Mouse (Mus musculus) hindbrain, postnatal 0 days (tissue): ENCODE results near the gene Tmem139. TPM values are rescaled to one million over a fixed set of nuclear protein-coding genes. Genes with fewer than 3 reads are reported as not detected.

ENCODE experiments used
- ATAC-seq: fragments of 200-750 bp; cut with Nextera tagmentation; 2 replicates; pipeline ENCODE4 v1.8.0; 2017; ENCODE audit warnings: mild to moderate bottlenecking, moderate TSS enrichment, moderate library complexity
- DNase-seq: peaks from one replicate; pipeline ENCODE4 v3.0.0-alpha.2; 2015; ENCODE audit warnings: low spot score
- H3K27ac ChIP-seq: fragments of 300-500 bp; sonication (generic); 2 replicates; pipeline ENCODE4 v1.5.1; 2014; ENCODE audit warnings: mild to moderate bottlenecking
- H3K27me3 ChIP-seq: fragments of 300-500 bp; sonication (generic); 2 replicates; pipeline ENCODE4 v1.6.1; 2014; ENCODE audit warnings: low read length, mixed read lengths; ENCODE audit not compliant: insufficient read depth
- H3K36me3 ChIP-seq: fragments of 300-500 bp; sonication (generic); 2 replicates; pipeline ENCODE4 v1.6.1; 2014; ENCODE audit warnings: low read length, mixed read lengths; ENCODE audit not compliant: insufficient read depth
- H3K4me1 ChIP-seq: fragments of 300-500 bp; sonication (generic); 2 replicates; pipeline ENCODE4 v1.6.1; 2014; ENCODE audit warnings: antibody characterized with exemption, low read length, mixed read lengths; ENCODE audit not compliant: insufficient read depth
- H3K4me2 ChIP-seq: fragments of 300-500 bp; sonication (generic); 2 replicates; pipeline ENCODE4 v1.6.1; 2014; ENCODE audit warnings: low read depth, mild to moderate bottlenecking, low read length, moderate library complexity, mixed read lengths
- H3K4me3 ChIP-seq: fragments of 300-500 bp; sonication (generic); 2 replicates; pipeline ENCODE4 v1.5.1; 2014; ENCODE audit warnings: low read length
- H3K9ac ChIP-seq: fragments of 300-500 bp; sonication (generic); replicated peaks from 2 replicates; pipeline ENCODE4 v1.6.1; 2014; ENCODE audit warnings: mild to moderate bottlenecking, low read length, moderate library complexity, mixed read lengths
- H3K9me3 ChIP-seq: fragments of 300-500 bp; sonication (generic); 2 replicates; pipeline ENCODE4 v1.6.1; 2016; ENCODE audit warnings: low read length, mixed read lengths
- CTCF ChIP-seq: IDR thresholded peaks from 2 replicates; pipeline ENCODE4 v1.5.1; 2016; ENCODE audit warnings: antibody characterized with exemption, control low read depth, low read depth
- WGBS: fragments of 180-500 bp; shearing (Covaris S2); extraction: QIAGEN DNeasy Blood & Tissue Kit; methylation state at CpG from one replicate; pipeline ENCODE4 v1.1.7; 2014; 5-methylcytosine and 5-hydroxymethylcytosine counted together
- polyA plus RNA-seq: library from polyadenylated mRNA; unstranded; fragments of >200 nt; fragmentation: Nextera tagmentation; extraction: Ambion mirVana; gene quantifications from 2 replicates; pipeline ENCODE4 v1.2.1, GENCODE M21; 2015
- total RNA-seq: library from RNA; depleted of rRNA; stranded (reverse); fragments of >200 nt; gene quantifications from 2 replicates; pipeline ENCODE4 v1.2.3, GENCODE M21; 2014

The Tmem139 gene
- total and polyA plus RNA-seq, 2 experiments from 2014 or later, result 0.21 TPM

DNA sequence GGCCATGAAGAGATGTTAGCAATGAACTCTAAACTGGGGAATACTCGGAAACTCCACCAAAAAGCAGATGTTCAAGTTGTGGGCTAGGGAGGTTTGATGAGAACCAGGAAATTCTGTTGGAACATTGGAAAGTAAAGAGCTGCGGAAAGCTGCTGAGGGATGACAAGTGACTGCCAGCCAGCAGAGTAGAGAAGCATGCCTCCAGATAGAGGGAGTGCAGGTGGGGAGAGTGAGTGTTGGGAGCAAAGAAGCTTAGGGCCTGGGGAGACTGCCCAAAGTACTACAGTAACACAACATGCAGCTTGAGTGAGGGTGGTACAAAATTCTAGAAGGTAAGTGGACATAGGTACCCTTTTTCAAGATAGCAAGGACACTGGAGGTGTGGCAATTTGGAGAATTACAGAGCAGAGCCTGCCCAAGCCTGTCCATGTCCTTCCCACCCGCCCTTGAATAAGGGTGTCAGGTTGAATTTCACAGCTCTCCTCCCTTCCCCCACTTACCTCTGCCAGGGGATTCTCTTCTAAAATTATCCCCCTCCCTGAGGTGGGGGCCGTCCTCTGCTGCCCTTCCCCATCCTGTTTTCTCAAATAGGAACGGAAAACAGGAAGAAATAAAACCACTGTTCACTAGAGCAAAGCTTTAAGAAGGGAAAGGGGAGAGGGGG, 21.2 kb downstream of the Tmem139 start:
- ATAC-seq (0 out of 2 replicates have a peak, but pooled peaks have one; percentile 40), DNase-seq (no peak)
- peaks cover 43% of the 10 kb centered on the region for H3K36me3 ChIP-seq
- no peaks in the 10 kb centered on the region for H3K27me3 ChIP-seq
- H3K4me2 ChIP-seq, result no peak overlapping the region
- no peaks in the 10 kb centered on the region for H3K9me3 ChIP-seq
- no peak overlapping the region for H3K27ac ChIP-seq
- no peaks in the 10 kb centered on the region for H3K4me1 ChIP-seq
- no peak overlapping the region for H3K4me3 ChIP-seq
- TF ChIP-seq CTCF, result no peak
- no peak overlapping the region for H3K9ac ChIP-seq
- WGBS, result 84% methylated on average over 5 of the region's 5 CpGs

DNA sequence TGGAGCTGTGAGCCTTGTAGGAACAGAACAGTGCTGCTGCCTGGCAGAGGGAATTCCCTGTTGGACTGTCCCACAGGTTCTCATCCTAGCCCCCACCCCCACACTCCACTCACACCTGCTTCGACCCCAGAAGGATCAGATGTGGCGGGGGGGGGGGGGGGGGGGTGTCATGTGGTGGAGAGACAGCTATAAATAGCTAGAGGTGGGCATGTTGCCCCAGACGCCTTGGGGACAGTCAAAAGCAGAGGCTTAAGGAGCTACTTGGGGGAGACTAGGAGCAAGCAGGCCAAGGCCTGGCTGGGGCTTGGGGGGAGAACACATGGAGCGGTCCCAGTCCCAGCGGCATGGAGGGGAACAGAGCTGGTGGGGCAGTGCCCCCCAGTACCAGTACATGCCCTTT, 24.7 kb downstream of the Tmem139 start, which contains the start of gene Clcn1:
TSS of gene Clcn1 (plus strand) at position 238 of the 400 bp plus-strand sequence.
- Histone ChIP-seq H3K4me2 (no peak within 1 kb of the TSS), H3K27me3 (no peaks in the 10 kb centered on the region), H3K36me3 (peaks cover 12% of the 10 kb centered on the region; the same call in 1 of the 2 replicates), H3K9me3 (no peaks in the 10 kb centered on the region), H3K9ac (no peak within 1 kb of the TSS), H3K4me3 (no peak within 1 kb of the TSS), H3K27ac (no peak within 1 kb of the TSS), H3K4me1 (no peaks in the 10 kb centered on the region)
- no peak for DNase-seq
- ATAC-seq, result no peak
- 74% methylated on average over 4 of the region's 5 CpGs for WGBS
- no peak for TF ChIP-seq CTCF

DNA sequence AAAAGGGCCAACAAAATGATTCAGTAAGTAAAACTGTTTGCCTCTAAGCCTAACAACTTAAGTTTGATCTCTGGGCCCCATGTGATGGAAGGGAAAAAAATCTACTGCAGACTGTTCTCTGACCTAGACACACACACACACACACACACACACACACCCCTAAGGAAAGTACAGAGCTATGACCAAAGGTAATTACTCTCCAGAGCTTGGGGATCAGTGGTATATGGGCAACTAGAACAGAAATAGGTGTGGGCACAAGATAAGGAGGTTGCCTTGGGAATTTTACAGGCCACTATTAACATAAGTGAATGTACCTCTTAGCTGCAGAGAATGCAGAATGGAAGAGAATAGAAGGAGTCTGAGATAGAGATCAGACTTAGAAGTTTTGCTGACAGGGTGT, 25.8 kb downstream of the Tmem139 start:
- no peak for TF ChIP-seq CTCF
- DNase-seq, result no peak
- H3K4me2 ChIP-seq, result no peak overlapping the region
- no peak overlapping the region for H3K27ac ChIP-seq
- H3K27me3 ChIP-seq, result no peaks in the 10 kb centered on the region
- H3K9ac ChIP-seq, result no peak overlapping the region
- no peaks in the 10 kb centered on the region for H3K9me3 ChIP-seq
- H3K4me1 ChIP-seq, result no peaks in the 10 kb centered on the region
- H3K4me3 ChIP-seq, result no peak overlapping the region
- no peak for ATAC-seq
- peaks cover under 1% of the 10 kb centered on the region; the same call in 1 of the 2 replicates for H3K36me3 ChIP-seq

DNA sequence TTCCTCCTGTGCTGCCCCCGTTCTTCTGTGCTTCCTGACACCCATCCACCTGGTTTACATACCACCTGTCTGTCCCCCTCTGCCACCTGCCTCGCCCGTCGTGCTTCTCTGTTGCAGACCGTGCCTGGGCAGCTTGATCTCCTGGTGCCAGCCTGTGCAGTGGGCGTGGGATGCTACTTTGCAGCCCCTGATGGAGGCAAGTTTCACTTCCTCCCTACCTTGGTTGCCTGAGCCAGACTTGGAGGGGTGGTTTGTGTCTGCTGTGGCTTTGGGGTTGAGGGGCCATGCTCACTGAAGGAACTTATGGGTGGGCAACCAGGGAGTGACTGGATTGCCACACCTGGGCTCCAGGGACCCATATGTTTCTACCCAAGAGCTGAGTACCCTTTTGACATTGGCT, 31.6 kb downstream of the Tmem139 start:
- H3K4me3 ChIP-seq, result no peak overlapping the region
- H3K9ac ChIP-seq, result no peak overlapping the region
- 90% methylated on average over 6 of the region's 6 CpGs for WGBS
- no peaks in the 10 kb centered on the region for H3K4me1 ChIP-seq
- no peak for ATAC-seq
- no peak overlapping the region for H3K27ac ChIP-seq
- H3K4me2 ChIP-seq, result no peak overlapping the region
- H3K9me3 ChIP-seq, result no peaks in the 10 kb centered on the region
- no peaks in the 10 kb centered on the region for H3K27me3 ChIP-seq
- DNase-seq, result no peak
- peaks cover 10% of the 10 kb centered on the region; the same call in 1 of the 2 replicates for H3K36me3 ChIP-seq
- no peak for TF ChIP-seq CTCF

DNA sequence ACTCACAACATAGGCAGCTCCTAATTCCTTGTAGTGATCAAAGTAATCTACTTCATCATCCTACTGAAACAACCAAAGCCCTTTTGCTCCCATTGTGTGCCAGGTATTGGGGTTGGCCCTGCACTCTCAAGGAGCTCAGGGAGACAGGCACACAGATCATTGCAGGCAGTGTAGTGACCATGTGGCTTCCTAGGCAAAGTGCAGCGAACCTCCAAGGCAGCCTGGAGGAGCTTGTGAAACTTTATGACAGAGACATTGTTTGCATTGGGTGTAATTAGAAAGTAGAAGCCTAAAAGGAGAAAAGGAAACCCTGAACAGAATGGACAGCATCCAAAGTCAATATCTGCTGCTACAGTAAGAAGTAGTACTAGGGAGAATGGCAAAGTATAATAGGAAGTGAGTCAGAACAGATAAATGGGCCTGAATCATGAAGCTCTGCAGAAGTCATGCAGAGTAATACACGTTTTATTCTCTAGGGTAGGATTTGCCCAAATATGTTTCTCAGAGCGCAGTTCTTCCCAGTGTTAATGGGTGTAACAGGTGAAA, 33.9 kb downstream of the Tmem139 start:
- no peak overlapping the region for H3K4me3 ChIP-seq
- H3K36me3 ChIP-seq, result peaks cover 10% of the 10 kb centered on the region; the same call in 1 of the 2 replicates
- H3K9ac ChIP-seq, result no peak overlapping the region
- DNase-seq (no peak), ATAC-seq (no peak)
- WGBS, result 83% methylated on average over 3 of the region's 3 CpGs
- H3K4me2 ChIP-seq, result no peak overlapping the region
- no peak overlapping the region for H3K27ac ChIP-seq
- no peaks in the 10 kb centered on the region for H3K9me3 ChIP-seq
- no peaks in the 10 kb centered on the region for H3K27me3 ChIP-seq
- H3K4me1 ChIP-seq, result no peaks in the 10 kb centered on the region
- no peak for TF ChIP-seq CTCF

DNA sequence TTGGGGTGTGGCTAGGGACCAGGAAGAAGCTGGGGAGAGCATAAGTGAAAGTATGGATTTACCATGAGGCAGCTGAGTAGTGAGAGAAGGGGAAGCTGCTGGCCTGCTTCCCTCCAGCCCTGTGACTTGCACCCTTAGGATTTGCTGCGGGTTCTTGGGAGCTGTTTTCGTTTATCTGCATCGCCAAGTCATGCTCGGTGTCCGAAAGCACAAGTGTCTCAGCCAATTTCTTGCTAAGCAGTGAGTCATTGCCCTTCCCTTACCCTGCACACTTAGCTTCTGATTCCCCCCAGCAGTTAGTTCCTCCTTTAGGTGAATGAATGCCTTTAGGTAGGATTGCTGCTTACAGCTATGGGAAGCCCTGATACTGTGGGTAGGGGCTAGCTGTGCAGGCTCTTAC, 37.6 kb downstream of the Tmem139 start:
- H3K27ac ChIP-seq, result no peak overlapping the region
- TF ChIP-seq CTCF, result no peak
- no peak for DNase-seq
- H3K36me3 ChIP-seq, result no peaks in the 10 kb centered on the region
- H3K27me3 ChIP-seq, result no peaks in the 10 kb centered on the region
- ATAC-seq, result no peak
- H3K9me3 ChIP-seq, result no peaks in the 10 kb centered on the region
- no peak overlapping the region for H3K4me2 ChIP-seq
- WGBS, result 93% methylated on average over 5 of the region's 5 CpGs
- no peak overlapping the region for H3K9ac ChIP-seq
- H3K4me3 ChIP-seq, result no peak overlapping the region
- H3K4me1 ChIP-seq, result no peaks in the 10 kb centered on the region

DNA sequence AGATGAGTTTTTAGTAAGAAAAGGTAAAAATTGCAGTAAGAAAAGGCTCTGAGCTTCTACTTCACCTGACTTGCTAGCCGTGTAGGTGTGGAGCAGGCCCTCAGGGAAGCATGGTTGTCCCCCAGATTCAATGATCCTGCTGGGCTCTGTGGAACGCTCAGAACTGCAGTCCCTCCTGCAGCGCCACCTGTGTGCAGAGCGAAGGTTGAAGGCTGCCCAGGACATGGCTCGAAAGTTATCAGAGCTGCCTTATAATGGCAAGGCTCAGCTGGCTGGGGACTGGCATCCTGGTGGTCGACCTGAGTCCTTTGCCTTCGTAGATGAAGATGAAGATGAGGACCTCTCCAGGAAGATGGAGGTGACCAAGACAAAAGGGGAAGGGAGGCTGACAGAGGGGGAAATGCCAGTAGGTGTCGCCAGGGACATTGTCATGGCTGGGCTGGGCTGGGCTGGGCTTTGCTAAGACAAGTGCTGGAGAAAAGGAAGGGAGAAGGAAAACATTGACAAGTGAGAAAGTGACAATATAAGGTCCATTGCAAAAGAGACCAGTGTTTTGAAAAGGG, 48.1 kb downstream of the Tmem139 start:
- H3K4me1 ChIP-seq, result no peaks in the 10 kb centered on the region
- no peaks in the 10 kb centered on the region for H3K27me3 ChIP-seq
- ATAC-seq, result no peak
- H3K4me3 ChIP-seq, result no peak overlapping the region
- no peak overlapping the region for H3K27ac ChIP-seq
- no peaks in the 10 kb centered on the region for H3K9me3 ChIP-seq
- peaks cover 8% of the 10 kb centered on the region; the same call in 1 of the 2 replicates for H3K36me3 ChIP-seq
- WGBS, result 46% methylated on average over 8 of the region's 8 CpGs
- peak; percentile 36; the same call in 1 of the 2 replicates for TF ChIP-seq CTCF
- no peak overlapping the region for H3K4me2 ChIP-seq
- no peak for DNase-seq
- no peak overlapping the region for H3K9ac ChIP-seq
